Mouse (Mus musculus) olfactory bulb, adult 2 months (tissue): ENCODE measurements at regions not wholly inside any gene's neighbourhood (a gene's known extent, or its start where the extent isn't known, plus 50 kb on each side); places are given as distances from the start of the nearest gene placed in this dataset.

Experiments used
- CTCF ChIP-seq: fragments of 200-500 bp; IDR thresholded peaks from 2 replicates; pipeline ENCODE4 v1.5.1; 2012; ENCODE audit warnings: low read depth, mild to moderate bottlenecking, low read length, moderate library complexity; ENCODE audit not compliant: insufficient read depth
- POLR2A ChIP-seq: fragments of 200-500 bp; IDR thresholded peaks from 2 replicates; pipeline ENCODE4 v1.6.1; 2012; ENCODE audit warnings: mild to moderate bottlenecking, low read depth, low read length, moderate library complexity; ENCODE audit not compliant: insufficient read depth

- TF ChIP-seq CTCF (no peak), POLR2A (no peak)
Measured at GRCm38 (mm10) chr9:43943522-43943921, 99.7 kb upstream of the Thy1 start.
